Mouse (Mus musculus): ENCODE results near the gene Hist2h2bb. TPM values are rescaled to one million over a fixed set of nuclear protein-coding genes. Genes with fewer than 3 reads are reported as not detected.
A peak's percentile ranks its signal among the peaks of the same experiment; 100 is the strongest.
"Not testable (repeated sequence)": the region's sequence is repeated elsewhere in the genome, so short reads cannot be mapped to it uniquely, and the experiment has no call there.

Gene Hist2h2bb
- polyA plus RNA-seq, 1 experiment from 2014 or later: 2.1 TPM

DNA sequence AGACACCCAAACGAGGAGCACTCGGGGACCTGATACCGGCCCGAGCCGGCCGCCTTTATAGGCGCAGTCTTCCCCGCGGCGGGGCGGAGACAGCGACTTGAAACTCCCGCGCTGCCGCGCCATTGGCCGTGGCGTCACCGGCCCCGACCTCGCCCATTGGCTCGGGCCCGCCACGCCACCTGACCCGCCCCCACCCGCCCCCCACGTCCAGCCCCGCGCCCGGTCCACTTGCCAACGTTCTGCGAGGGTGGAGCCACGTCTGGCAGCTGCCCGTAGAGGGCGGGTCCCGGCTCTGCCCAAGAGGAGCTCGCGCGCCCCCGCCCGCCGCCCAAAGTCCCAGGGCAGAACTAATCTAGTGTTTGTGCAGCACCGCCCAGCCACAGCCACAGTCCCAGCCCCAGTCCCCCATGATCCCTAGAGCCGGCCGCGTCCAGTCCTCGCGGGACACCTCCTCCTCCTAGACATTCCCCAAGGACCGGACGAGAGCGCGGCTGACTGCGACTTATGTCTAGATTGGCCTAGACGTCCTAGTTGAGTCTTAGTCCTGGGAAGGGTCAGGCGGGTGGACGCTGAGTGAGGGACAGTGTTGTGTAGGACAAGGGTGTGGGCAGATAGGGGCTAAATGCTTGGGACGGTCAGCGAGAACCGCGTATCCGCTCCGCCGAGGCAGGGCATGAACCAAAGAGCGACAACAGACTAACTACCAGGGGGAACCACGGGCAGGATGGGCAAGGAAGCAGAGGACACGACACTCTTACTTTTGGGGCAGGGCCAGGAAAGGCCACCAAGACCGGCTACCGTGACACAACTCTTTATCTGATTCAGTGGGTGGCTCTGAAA lies 30.4 kb upstream of the Hist2h2bb start, which contains the start of gene Hist2h3c2:
Gene Hist2h3c2, minus strand, starts transcription at position 174 of the 840 bp plus-strand sequence.
- H3K27me3 ChIP-seq (replicated peaks; ENCODE audit: control insufficient read depth, insufficient read depth, low read length); H3K9me3 ChIP-seq (ENCODE audit: control insufficient read depth, low read length); H3K27ac ChIP-seq (ENCODE audit: low read depth, low read length); H3K36me3 ChIP-seq (ENCODE audit: control insufficient read depth, insufficient read depth, low read length): not testable (repeated sequence)
- peak within 1 kb of the TSS; percentile 50 for H3K9ac ChIP-seq (ENCODE audit: low read depth, low read length)
- peak; percentile 88 for ATAC-seq
- H3K4me1 ChIP-seq (ENCODE audit: control insufficient read depth, insufficient read depth, low read depth, low read length): peaks cover 13% of the 10 kb centered on the region
- H3K4me2 ChIP-seq (ENCODE audit: low read length): peak within 1 kb of the TSS; percentile 46
- H3K4me3 ChIP-seq (ENCODE audit: low read length): peak within 1 kb of the TSS; percentile 34
- 0% methylated on average over 22 of the region's 68 CpGs for WGBS

DNA sequence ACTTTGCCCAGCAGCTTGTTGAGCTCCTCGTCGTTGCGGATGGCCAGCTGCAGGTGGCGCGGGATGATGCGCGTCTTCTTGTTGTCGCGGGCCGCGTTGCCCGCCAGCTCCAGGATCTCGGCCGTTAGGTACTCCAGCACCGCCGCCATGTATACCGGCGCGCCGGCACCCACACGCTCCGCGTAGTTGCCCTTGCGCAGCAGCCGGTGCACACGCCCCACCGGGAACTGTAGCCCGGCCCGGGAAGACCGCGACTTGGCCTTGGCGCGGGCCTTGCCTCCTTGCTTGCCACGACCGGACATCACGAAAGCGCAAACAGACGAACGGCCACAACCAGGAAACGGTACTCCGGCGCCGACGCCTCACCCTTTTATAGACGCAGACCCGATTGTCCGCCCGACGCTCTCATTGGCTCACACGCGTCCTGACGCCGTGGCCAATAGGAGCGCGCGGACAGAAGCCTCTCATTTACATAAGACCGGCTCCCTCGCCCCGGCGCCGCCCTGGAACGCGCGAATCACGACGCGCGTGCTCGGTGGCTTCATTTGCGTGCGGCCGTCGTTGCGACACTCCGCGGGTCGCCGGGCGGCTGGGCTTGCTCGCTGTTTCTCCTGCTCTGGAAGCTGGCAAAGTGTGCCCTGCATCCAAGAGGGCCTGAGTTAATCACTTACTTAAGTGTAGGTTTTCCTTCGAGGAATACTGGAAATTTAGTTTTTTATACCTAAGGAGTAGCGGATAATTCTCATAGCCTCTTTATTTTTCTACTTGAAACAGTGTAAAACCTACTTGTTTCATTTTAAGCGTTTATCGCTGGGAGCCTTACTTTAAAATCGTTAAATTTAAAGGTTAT lies 29.4 kb upstream of the Hist2h2bb start, which contains the start of gene Hist2h2aa2:
Gene Hist2h2aa2, minus strand, starts transcription at position 328 of the 850 bp plus-strand sequence.
- not testable (repeated sequence) for H3K36me3 ChIP-seq (ENCODE audit: control insufficient read depth, insufficient read depth, low read length); H3K9me3 ChIP-seq (ENCODE audit: control insufficient read depth, low read length); H3K27me3 ChIP-seq (replicated peaks; ENCODE audit: control insufficient read depth, insufficient read depth, low read length)
- Histone ChIP-seq H3K9ac (ENCODE audit: low read depth, low read length) (peak within 1 kb of the TSS; percentile 50), H3K4me1 (ENCODE audit: control insufficient read depth, insufficient read depth, low read depth, low read length) (peaks cover 19% of the 10 kb centered on the region), H3K4me3 (ENCODE audit: low read length) (peak within 1 kb of the TSS; percentile 34), H3K27ac (ENCODE audit: low read depth, low read length) (peak within 1 kb of the TSS; percentile 83), H3K4me2 (ENCODE audit: low read length) (peak within 1 kb of the TSS; percentile 52)
- WGBS: 5% methylated on average over 20 of the region's 85 CpGs
- peak; percentile 92 for ATAC-seq

DNA sequence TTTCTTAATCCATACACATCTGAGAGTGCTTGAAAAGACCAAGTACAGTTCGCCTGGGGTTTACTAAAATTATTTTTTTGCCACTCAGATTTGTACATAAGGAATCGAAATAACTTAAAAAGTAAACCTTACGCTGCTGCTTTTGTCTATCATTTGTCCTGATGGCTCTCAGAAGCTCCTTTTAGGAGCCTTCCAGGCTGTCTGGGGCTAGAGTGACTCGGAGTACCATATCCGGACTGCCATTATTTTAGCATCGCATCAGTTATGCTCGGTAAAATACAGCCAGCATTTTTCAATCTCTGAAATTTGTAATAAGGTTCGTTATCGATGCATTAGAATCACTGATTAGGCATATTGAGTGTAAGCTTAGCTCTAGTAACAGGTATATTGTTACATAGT lies 28.8 kb upstream of the Hist2h2bb start:
- ATAC-seq: no peak
- 77% methylated on average over 9 of the region's 9 CpGs for WGBS
- H3K36me3 ChIP-seq (ENCODE audit: control insufficient read depth, insufficient read depth, low read length): no peaks in the 10 kb centered on the region

DNA sequence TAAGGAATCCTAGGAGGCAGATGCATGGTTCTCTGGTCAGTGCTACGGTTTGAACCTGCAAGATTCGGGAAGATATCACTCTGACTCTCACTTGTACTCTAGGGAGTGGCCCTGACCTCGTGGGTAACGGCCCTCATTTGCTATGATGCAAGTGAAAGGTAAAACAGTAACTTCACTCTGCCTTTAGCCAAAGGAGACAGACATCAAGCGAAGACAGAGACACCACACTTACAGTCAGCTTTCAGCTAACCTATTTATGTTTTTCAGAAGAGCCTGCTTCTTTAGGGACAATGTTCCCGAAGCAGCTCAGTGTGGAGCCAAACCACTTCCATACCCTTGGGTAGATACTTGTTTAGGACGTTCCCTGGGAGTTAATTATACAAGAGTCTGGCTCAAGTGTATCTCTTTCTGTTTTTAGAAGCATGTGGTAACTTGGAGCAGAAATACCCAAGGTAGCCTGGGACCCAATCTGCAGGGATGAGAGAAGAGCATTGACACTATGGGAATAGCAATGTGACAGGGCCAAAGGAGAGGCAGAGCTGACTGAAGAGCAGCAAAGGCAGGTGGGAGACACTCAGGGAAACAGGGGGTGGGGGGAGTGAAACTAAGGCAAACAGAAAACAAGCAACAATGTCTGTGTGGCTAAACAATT lies 25.5 kb upstream of the Hist2h2bb start:
- 0 out of 2 replicates have a peak overlapping the region, but pooled peaks have one; percentile 8 for H3K9ac ChIP-seq (ENCODE audit: low read depth, low read length)
- H3K4me2 ChIP-seq (ENCODE audit: low read length): peak overlapping the region; percentile 67
- peaks cover 14% of the 10 kb centered on the region for H3K4me1 ChIP-seq (ENCODE audit: control insufficient read depth, insufficient read depth, low read depth, low read length)
- WGBS: 85% methylated on average over 7 of the region's 7 CpGs
- H3K36me3 ChIP-seq (ENCODE audit: control insufficient read depth, insufficient read depth, low read length): no peaks in the 10 kb centered on the region
- no peak overlapping the region for H3K4me3 ChIP-seq (ENCODE audit: low read length)
- H3K27ac ChIP-seq (ENCODE audit: low read depth, low read length): 0 out of 2 replicates have a peak overlapping the region, but pooled peaks have one; percentile 23
- no peaks in the 10 kb centered on the region for H3K27me3 ChIP-seq (replicated peaks; ENCODE audit: control insufficient read depth, insufficient read depth, low read length)
- no peak for ATAC-seq
- no peaks in the 10 kb centered on the region for H3K9me3 ChIP-seq (ENCODE audit: control insufficient read depth, low read length)

More for the DNA sequence above, 28.8 kb upstream of the Hist2h2bb start:
- Histone ChIP-seq H3K9me3 (ENCODE audit: control insufficient read depth, low read length) (no peaks in the 10 kb centered on the region), H3K27me3 (replicated peaks; ENCODE audit: control insufficient read depth, insufficient read depth, low read length) (no peaks in the 10 kb centered on the region), H3K27ac (ENCODE audit: low read depth, low read length) (peak overlapping the region; percentile 83), H3K9ac (ENCODE audit: low read depth, low read length) (peak overlapping the region; percentile 45), H3K4me3 (ENCODE audit: low read length) (no peak overlapping the region; the same call in 1 of the 2 replicates), H3K4me2 (ENCODE audit: low read length) (peak overlapping the region; percentile 52), H3K4me1 (ENCODE audit: control insufficient read depth, insufficient read depth, low read depth, low read length) (peaks cover 19% of the 10 kb centered on the region)

DNA sequence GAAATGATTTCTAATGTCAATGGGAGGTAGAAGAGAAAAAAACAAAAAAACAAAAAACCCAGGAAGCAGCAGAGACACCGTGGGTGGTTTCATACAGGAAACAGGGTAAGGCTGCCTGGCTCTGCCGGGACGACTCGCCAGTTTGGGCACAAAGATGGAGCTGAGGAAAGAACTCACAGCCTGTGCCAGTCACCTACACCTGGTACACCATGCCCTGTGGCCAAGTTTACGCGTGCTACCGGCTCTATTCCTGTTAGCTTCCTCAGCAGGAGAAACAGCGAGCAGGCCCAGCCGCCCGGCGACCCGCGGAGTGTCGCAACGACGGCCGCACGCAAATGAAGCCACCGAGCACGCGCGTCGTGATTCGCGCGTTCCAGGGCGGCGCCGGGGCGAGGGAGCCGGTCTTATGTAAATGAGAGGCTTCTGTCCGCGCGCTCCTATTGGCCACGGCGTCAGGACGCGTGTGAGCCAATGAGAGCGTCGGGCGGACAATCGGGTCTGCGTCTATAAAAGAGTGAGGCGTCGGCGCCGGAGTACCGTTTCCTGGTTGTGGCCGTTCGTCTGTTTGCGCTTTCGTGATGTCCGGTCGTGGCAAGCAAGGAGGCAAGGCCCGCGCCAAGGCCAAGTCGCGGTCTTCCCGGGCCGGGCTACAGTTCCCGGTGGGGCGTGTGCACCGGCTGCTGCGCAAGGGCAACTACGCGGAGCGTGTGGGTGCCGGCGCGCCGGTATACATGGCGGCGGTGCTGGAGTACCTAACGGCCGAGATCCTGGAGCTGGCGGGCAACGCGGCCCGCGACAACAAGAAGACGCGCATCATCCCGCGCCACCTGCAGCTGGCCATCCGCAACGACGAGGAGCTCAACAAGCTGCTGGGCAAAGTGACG lies 24.3 kb upstream of the Hist2h2bb start, which contains the start of gene Hist2h2aa1:
Gene Hist2h2aa1, plus strand, starts transcription at position 495 of the 884 bp plus-strand sequence.
- WGBS: 0% methylated on average over 18 of the region's 88 CpGs
- Histone ChIP-seq H3K27ac (ENCODE audit: low read depth, low read length) (peak within 1 kb of the TSS; percentile 96), H3K9ac (ENCODE audit: low read depth, low read length) (peak within 1 kb of the TSS; percentile 79), H3K4me3 (ENCODE audit: low read length) (peak within 1 kb of the TSS; percentile 54), H3K4me2 (ENCODE audit: low read length) (peak within 1 kb of the TSS; percentile 67), H3K4me1 (ENCODE audit: control insufficient read depth, insufficient read depth, low read depth, low read length) (peaks cover 14% of the 10 kb centered on the region)
- peak; percentile 93 for ATAC-seq
- not testable (repeated sequence) for H3K27me3 ChIP-seq (replicated peaks; ENCODE audit: control insufficient read depth, insufficient read depth, low read length); H3K36me3 ChIP-seq (ENCODE audit: control insufficient read depth, insufficient read depth, low read length); H3K9me3 ChIP-seq (ENCODE audit: control insufficient read depth, low read length)

DNA sequence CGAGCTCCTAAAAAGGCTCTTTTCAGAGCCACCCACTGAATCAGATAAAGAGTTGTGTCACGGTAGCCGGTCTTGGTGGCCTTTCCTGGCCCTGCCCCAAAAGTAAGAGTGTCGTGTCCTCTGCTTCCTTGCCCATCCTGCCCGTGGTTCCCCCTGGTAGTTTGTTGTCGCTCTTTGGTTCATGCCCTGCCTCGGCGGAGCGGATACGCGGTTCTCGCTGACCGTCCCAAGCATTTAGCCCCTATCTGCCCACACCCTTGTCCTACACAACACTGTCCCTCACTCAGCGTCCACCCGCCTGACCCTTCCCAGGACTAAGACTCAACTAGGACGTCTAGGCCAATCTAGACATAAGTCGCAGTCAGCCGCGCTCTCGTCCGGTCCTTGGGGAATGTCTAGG lies 23.5 kb upstream of the Hist2h2bb start:
- H3K4me3 ChIP-seq (ENCODE audit: low read length): peak overlapping the region; percentile 32
- H3K4me2 ChIP-seq (ENCODE audit: low read length): peak overlapping the region; percentile 42
- H3K27ac ChIP-seq (ENCODE audit: low read depth, low read length); H3K27me3 ChIP-seq (replicated peaks; ENCODE audit: control insufficient read depth, insufficient read depth, low read length); H3K9ac ChIP-seq (ENCODE audit: low read depth, low read length); H3K36me3 ChIP-seq (ENCODE audit: control insufficient read depth, insufficient read depth, low read length); H3K9me3 ChIP-seq (ENCODE audit: control insufficient read depth, low read length); ATAC-seq: not testable (repeated sequence)
- peaks cover 11% of the 10 kb centered on the region for H3K4me1 ChIP-seq (ENCODE audit: control insufficient read depth, insufficient read depth, low read depth, low read length)
- WGBS: 0% methylated on average over 5 of the region's 21 CpGs

DNA sequence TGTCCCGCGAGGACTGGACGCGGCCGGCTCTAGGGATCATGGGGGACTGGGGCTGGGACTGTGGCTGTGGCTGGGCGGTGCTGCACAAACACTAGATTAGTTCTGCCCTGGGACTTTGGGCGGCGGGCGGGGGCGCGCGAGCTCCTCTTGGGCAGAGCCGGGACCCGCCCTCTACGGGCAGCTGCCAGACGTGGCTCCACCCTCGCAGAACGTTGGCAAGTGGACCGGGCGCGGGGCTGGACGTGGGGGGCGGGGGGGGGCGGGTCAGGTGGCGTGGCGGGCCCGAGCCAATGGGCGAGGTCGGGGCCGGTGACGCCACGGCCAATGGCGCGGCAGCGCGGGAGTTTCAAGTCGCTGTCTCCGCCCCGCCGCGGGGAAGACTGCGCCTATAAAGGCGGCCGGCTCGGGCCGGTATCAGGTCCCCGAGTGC lies 23.1 kb upstream of the Hist2h2bb start, which contains the start of gene Hist2h3c1:
Gene Hist2h3c1, plus strand, starts transcription at position 259 of the 430 bp plus-strand sequence.
- peak within 1 kb of the TSS; percentile 27; the same call in 1 of the 2 replicates for H3K9ac ChIP-seq (ENCODE audit: low read depth, low read length)

More for the DNA sequence above, 23.1 kb upstream of the Hist2h2bb start, which contains the start of gene Hist2h3c1:
- 0% methylated on average over 4 of the region's 47 CpGs for WGBS
- ATAC-seq: peak; percentile 92
- H3K9me3 ChIP-seq (ENCODE audit: control insufficient read depth, low read length); H3K27ac ChIP-seq (ENCODE audit: low read depth, low read length); H3K27me3 ChIP-seq (replicated peaks; ENCODE audit: control insufficient read depth, insufficient read depth, low read length); H3K36me3 ChIP-seq (ENCODE audit: control insufficient read depth, insufficient read depth, low read length): not testable (repeated sequence)
- Histone ChIP-seq H3K4me2 (ENCODE audit: low read length) (peak within 1 kb of the TSS; percentile 49), H3K4me1 (ENCODE audit: control insufficient read depth, insufficient read depth, low read depth, low read length) (peaks cover 11% of the 10 kb centered on the region), H3K4me3 (ENCODE audit: low read length) (peak within 1 kb of the TSS; percentile 32)
